Mouse (Mus musculus) MEL (cell line): Measurements from ENCODE around the gene Klhl41. TPM values are rescaled to one million over a fixed set of nuclear protein-coding genes. Genes with fewer than 3 reads are reported as not detected.
A peak's percentile ranks its signal among the peaks of the same experiment; 100 is the strongest.

Source experiments
- DNase-seq: peaks from one replicate; pipeline ENCODE4 v3.0.0; 2011; ENCODE audit warnings: low read depth, low spot score
- H3K27ac ChIP-seq: 2 replicates; pipeline ENCODE4 v1.5.1; 2012; ENCODE audit warnings: low read depth, mild to moderate bottlenecking, control low read depth, low read length, moderate library complexity; ENCODE audit not compliant: control insufficient read depth
- H3K27me3 ChIP-seq, 2 experiments: fragments of 150-350 bp in 1 of 2; sonication (generic) in 1 of 2; 2 replicates each; pipeline ENCODE4 v1.6.1; 2012; ENCODE audit warnings: low read length in 2 of 2, mild to moderate bottlenecking in 2 of 2, improper control_type of control experiment in 1 of 2, moderate library complexity in 1 of 2; ENCODE audit not compliant: insufficient read depth in 2 of 2, control insufficient read depth in 1 of 2
- H3K36me3 ChIP-seq, 2 experiments: 2 replicates each; pipeline ENCODE4 v1.6.1; 2012 to 2014; ENCODE audit warnings: low read length in 2 of 2, improper control_type of control experiment in 1 of 2, inconsistent platforms in 1 of 2, mild to moderate bottlenecking in 1 of 2; ENCODE audit not compliant: insufficient read depth in 2 of 2, control insufficient read depth in 1 of 2
- H3K4me1 ChIP-seq, 2 experiments: fragments of 150-350 bp in 1 of 2; sonication (generic) in 1 of 2; 2 replicates each; pipeline ENCODE4 v1.6.1; 2012; ENCODE audit warnings: low read length in 2 of 2, improper control_type of control experiment in 1 of 2, mild to moderate bottlenecking in 1 of 2; ENCODE audit not compliant: insufficient read depth in 2 of 2, control insufficient read depth in 1 of 2
- H3K4me3 ChIP-seq, 2 experiments: fragments of 150-350 bp in 1 of 2; sonication (generic) in 1 of 2; 2 replicates each; pipeline ENCODE4 v1.5.1; 2012; ENCODE audit warnings: low read depth in 2 of 2, low read length in 2 of 2, mild to moderate bottlenecking in 2 of 2, moderate library complexity in 2 of 2, control low read depth in 1 of 2, improper control_type of control experiment in 1 of 2; ENCODE audit not compliant: control insufficient read depth in 1 of 2, insufficient read depth in 1 of 2
- H3K79me2 ChIP-seq: 2 replicates; pipeline ENCODE4 v1.6.1; 2012; ENCODE audit warnings: mild to moderate bottlenecking, low read length, moderate library complexity; ENCODE audit not compliant: control insufficient read depth, poor library complexity, insufficient read depth
- H3K9ac ChIP-seq: 2 replicates; pipeline ENCODE4 v1.6.1; 2012; ENCODE audit warnings: low read depth, mild to moderate bottlenecking, control low read depth, low read length, moderate library complexity; ENCODE audit not compliant: control insufficient read depth, poor library complexity, severe bottlenecking
- H3K9me3 ChIP-seq: fragments of 150-350 bp; sonication (generic); replicated peaks from 2 replicates; pipeline ENCODE4 v1.6.1; 2012; ENCODE audit warnings: mild to moderate bottlenecking, low read length, improper control_type of control experiment, moderate library complexity; ENCODE audit not compliant: insufficient read depth
- CHD2 ChIP-seq: IDR thresholded peaks from 2 replicates; pipeline ENCODE4 v1.6.1; 2011; ENCODE audit warnings: low read length, improper control_type of control experiment
- ELF1 ChIP-seq: IDR thresholded peaks from 2 replicates; pipeline ENCODE4 v1.6.1; 2014; ENCODE audit warnings: low read depth, mild to moderate bottlenecking, inconsistent platforms, low read length, improper control_type of control experiment, moderate library complexity
- EP300 ChIP-seq, 2 experiments: IDR thresholded peaks; 2 replicates each; pipeline ENCODE4 v1.6.1; 2011; ENCODE audit warnings: improper control_type of control experiment in 2 of 2, low read length in 2 of 2, low read depth in 1 of 2, mild to moderate bottlenecking in 1 of 2
- ETS1 ChIP-seq: IDR thresholded peaks from 2 replicates; pipeline ENCODE4 v1.6.1; 2012; ENCODE audit warnings: low read depth, mild to moderate bottlenecking, inconsistent platforms, low read length, improper control_type of control experiment, moderate library complexity
- GABPA ChIP-seq: IDR thresholded peaks from 2 replicates; pipeline ENCODE4 v1.6.1; 2012; ENCODE audit warnings: low read depth, mild to moderate bottlenecking, inconsistent platforms, low read length, improper control_type of control experiment, moderate library complexity
- GATA1 ChIP-seq: IDR thresholded peaks from 2 replicates; pipeline ENCODE4 v1.6.1; 2011; ENCODE audit warnings: low read depth, low read length, improper control_type of control experiment
- HCFC1 ChIP-seq: IDR thresholded peaks from 2 replicates; pipeline ENCODE4 v1.6.1; 2012; ENCODE audit warnings: low read depth, mild to moderate bottlenecking, inconsistent platforms, low read length, improper control_type of control experiment, moderate library complexity
- JUND ChIP-seq: IDR thresholded peaks from 2 replicates; pipeline ENCODE4 v1.6.1; 2011; ENCODE audit warnings: low read depth, mild to moderate bottlenecking, improper control_type of control experiment, low read length
- KAT2A ChIP-seq: conservative IDR thresholded peaks from 2 replicates; pipeline ENCODE4 v1.6.1; 2012; ENCODE audit warnings: low read depth, low read length, improper control_type of control experiment, inconsistent platforms
- MAFK ChIP-seq: IDR thresholded peaks from 2 replicates; pipeline ENCODE4 v1.6.1; 2011; ENCODE audit warnings: low read depth, mild to moderate bottlenecking, low read length, improper control_type of control experiment, borderline replicate concordance
- MAX ChIP-seq: IDR thresholded peaks from 2 replicates; pipeline ENCODE4 v1.6.1; 2011; ENCODE audit warnings: low read length, improper control_type of control experiment
- MEF2A ChIP-seq: IDR thresholded peaks from 2 replicates; pipeline ENCODE4 v1.6.1; 2014; ENCODE audit warnings: low read depth, mild to moderate bottlenecking, inconsistent platforms, low read length, improper control_type of control experiment; ENCODE audit not compliant: poor library complexity, insufficient replicate concordance, severe bottlenecking; ENCODE audit errors: extremely low read depth
- MXI1 ChIP-seq: IDR thresholded peaks from 2 replicates; pipeline ENCODE4 v1.6.1; 2011; ENCODE audit warnings: mild to moderate bottlenecking, low read depth, low read length, improper control_type of control experiment
- MYC ChIP-seq: IDR thresholded peaks from 2 replicates; pipeline ENCODE4 v1.6.1; 2011; ENCODE audit warnings: low read depth, mild to moderate bottlenecking, low read length, improper control_type of control experiment, moderate library complexity
- NELFE ChIP-seq: IDR thresholded peaks from 2 replicates; pipeline ENCODE4 v1.6.1; 2011; ENCODE audit warnings: low read depth, low read length, improper control_type of control experiment
- NRF1 ChIP-seq: IDR thresholded peaks from 2 replicates; pipeline ENCODE4 v1.6.1; 2014; ENCODE audit warnings: low read depth, mild to moderate bottlenecking, inconsistent platforms, low read length, improper control_type of control experiment, moderate library complexity; ENCODE audit not compliant: poor library complexity, insufficient read depth, severe bottlenecking
- POLR2A ChIP-seq, 2 experiments: IDR thresholded peaks; 2 replicates each; pipeline ENCODE4 v1.6.1; 2011 to 2012; ENCODE audit warnings: low read length in 2 of 2, mild to moderate bottlenecking in 2 of 2, control low read depth in 1 of 2, improper control_type of control experiment in 1 of 2, low read depth in 1 of 2, moderate library complexity in 1 of 2; ENCODE audit not compliant: control insufficient read depth in 1 of 2, insufficient read depth in 1 of 2, poor library complexity in 1 of 2
- POLR2AphosphoS5 ChIP-seq: IDR thresholded peaks from 2 replicates; pipeline ENCODE4 v1.6.1; 2012; ENCODE audit warnings: low read depth, borderline replicate concordance, mild to moderate bottlenecking, inconsistent platforms, low read length, moderate library complexity, mixed read lengths
- RAD21 ChIP-seq: IDR thresholded peaks from 2 replicates; pipeline ENCODE4 v1.6.1; 2011; ENCODE audit warnings: mild to moderate bottlenecking, low read depth, low read length, improper control_type of control experiment
- RCOR1 ChIP-seq: IDR thresholded peaks from 2 replicates; pipeline ENCODE4 v1.6.1; 2012; ENCODE audit warnings: low read depth, mild to moderate bottlenecking, inconsistent platforms, low read length, improper control_type of control experiment
- SIN3A ChIP-seq: IDR thresholded peaks from 2 replicates; pipeline ENCODE4 v1.6.1; 2012; ENCODE audit warnings: low read length, improper control_type of control experiment, inconsistent platforms
- TAL1 ChIP-seq: IDR thresholded peaks from 2 replicates; pipeline ENCODE4 v1.6.1; 2012; ENCODE audit warnings: mild to moderate bottlenecking, inconsistent platforms, low read length, moderate library complexity, mixed read lengths
- TBP ChIP-seq: IDR thresholded peaks from 2 replicates; pipeline ENCODE4 v1.8.0; 2011; ENCODE audit warnings: low read depth, low read length, improper control_type of control experiment
- TCF12 ChIP-seq: IDR thresholded peaks from 2 replicates; pipeline ENCODE4 v1.6.1; 2014; ENCODE audit warnings: low read depth, mild to moderate bottlenecking, inconsistent platforms, low read length, improper control_type of control experiment, moderate library complexity
- USF1 ChIP-seq: IDR thresholded peaks from 2 replicates; pipeline ENCODE4 v1.6.1; 2014; ENCODE audit warnings: low read depth, mild to moderate bottlenecking, inconsistent platforms, low read length, improper control_type of control experiment, moderate library complexity
- ZC3H11A ChIP-seq: IDR thresholded peaks from 2 replicates; pipeline ENCODE4 v1.6.1; 2012; ENCODE audit warnings: low read depth, mild to moderate bottlenecking, inconsistent platforms, low read length, improper control_type of control experiment
- ZMIZ1 ChIP-seq: IDR thresholded peaks from 2 replicates; pipeline ENCODE4 v1.6.1; 2012; ENCODE audit warnings: low read depth, mild to moderate bottlenecking, inconsistent platforms, low read length, improper control_type of control experiment, moderate library complexity
- ZNF384 ChIP-seq: IDR thresholded peaks from 2 replicates; pipeline ENCODE4 v1.6.1; 2012; ENCODE audit warnings: low read depth, mild to moderate bottlenecking, inconsistent platforms, low read length, improper control_type of control experiment
- polyA plus RNA-seq, 2 experiments: library from polyadenylated mRNA; stranded (reverse) in 1 of 2; unstranded in 1 of 2; fragments of >175 nt in 1 of 2; fragments of >200 nt in 1 of 2; gene quantifications; 2 replicates each; pipeline versions ENCODE4 v1.2.1 to v1.2.4; 2012; ENCODE audit warnings: low replicate concordance in 2 of 2, low read depth in 1 of 2; ENCODE audit not compliant: insufficient read length in 2 of 2, insufficient read depth in 1 of 2, missing spikeins in 1 of 2
- total RNA-seq: library from RNA; depleted of rRNA; stranded (reverse); fragments of 300-350 nt; gene quantifications from 2 replicates; pipeline ENCODE4 v1.2.3, GENCODE M21; 2012

The Klhl41 gene
- total and polyA plus RNA-seq, 3 experiments = 0.04 to 0.12 TPM; not detected in 1

DNA sequence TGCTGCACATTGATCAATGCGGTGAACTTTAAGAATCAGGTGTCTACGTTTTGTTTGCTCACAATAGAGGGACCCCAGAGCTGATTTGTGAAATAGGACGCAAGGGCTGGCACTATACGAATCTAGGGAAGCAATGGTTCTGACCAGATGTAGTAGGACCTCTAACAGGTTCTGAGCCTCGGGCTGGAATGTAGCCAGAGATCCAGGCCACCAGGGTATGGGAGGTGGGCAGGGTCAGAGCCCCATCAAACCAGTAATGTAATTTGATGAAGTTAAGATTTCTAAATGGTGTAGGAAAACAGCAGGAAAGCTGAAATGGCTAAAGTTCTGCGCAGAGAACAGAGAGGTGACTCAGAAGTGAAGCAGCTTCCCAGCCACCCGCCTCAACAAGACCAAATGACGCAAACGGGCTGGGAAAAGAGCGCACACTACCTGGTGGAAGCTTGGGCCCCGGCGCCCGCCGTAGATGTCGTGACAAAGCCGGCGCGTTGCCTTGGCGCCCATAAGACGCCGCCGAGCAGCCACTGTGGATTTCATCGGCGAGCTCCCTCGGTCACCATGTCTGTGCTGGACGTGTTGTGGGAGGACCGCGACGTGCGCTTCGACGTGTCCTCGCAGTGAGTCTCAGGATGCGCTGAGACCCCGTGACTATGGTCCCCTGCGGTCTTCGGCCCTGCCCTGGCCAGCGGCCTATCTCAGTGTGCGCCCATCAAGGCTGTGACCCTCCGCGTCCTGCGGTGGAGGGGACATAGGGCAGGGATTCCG lies 23.0 kb upstream of the Klhl41 start, which contains the start of gene Bbs5:
Bbs5 (plus strand) TSS at position 446 of the 765 bp plus-strand sequence.
- no peaks in the 10 kb centered on the region for H3K27me3 ChIP-seq
- peak within 1 kb of the TSS; percentile 70 to 93 for H3K4me3 ChIP-seq
- TF ChIP-seq USF1 (peak; percentile 34; the same call in 1 of the 2 replicates), ZC3H11A (peak; percentile 19; the same call in 1 of the 2 replicates), TAL1 (no peak), EP300 (IDR thresholded peaks at IDR 0.05; ENCODE audit: low read depth in 1 of 2, low read length in 2 of 2) (no peak; a peak in 1 of 4 replicates), TBP (peak; percentile 61), RAD21 (no peak), ZMIZ1 (no peak), JUND (peak; percentile 23; the same call in 1 of the 2 replicates), ETS1 (peak; percentile 50; the same call in 1 of the 2 replicates), MEF2A (peak; percentile 25; the same call in 1 of the 2 replicates), NELFE (peak; percentile 49), NRF1 (peak; percentile 35; the same call in 1 of the 2 replicates), MYC (0 out of 2 replicates have a peak, but pooled peaks have one; percentile 22), GABPA (no peak), ELF1 (peak; percentile 86), HCFC1 (peak; percentile 91), MAFK (peak; percentile 35; the same call in 1 of the 2 replicates), RCOR1 (0 out of 2 replicates have a peak, but pooled peaks have one; percentile 28), POLR2AphosphoS5 (no peak), MAX (peak; percentile 53; the same call in 1 of the 2 replicates), CHD2 (no peak), KAT2A (no peak; the same call in 1 of the 2 replicates), SIN3A (peak; percentile 100), MXI1 (peak; percentile 98), TCF12 (peak; percentile 56), POLR2A (IDR thresholded peaks at IDR 0.05; ENCODE audit: control insufficient read depth in 1 of 2, insufficient read depth in 1 of 2, low read depth in 1 of 2, low read length in 2 of 2, poor library complexity in 1 of 2) (peak; percentile 47 to 66; a peak in 2 of 4 replicates), ZNF384 (0 out of 2 replicates have a peak, but pooled peaks have one; percentile 8), GATA1 (no peak)
- TF ChIP-seq, all 39 proteins: peak for 19
- Histone ChIP-seq H3K79me2 (no peaks in the 10 kb centered on the region; the same call in 1 of the 2 replicates), H3K36me3 (no peaks in the 10 kb centered on the region; a peak in 1 of 4 replicates), H3K9me3 (no peaks in the 10 kb centered on the region), H3K27ac (peak within 1 kb of the TSS; percentile 43; the same call in 1 of the 2 replicates), H3K9ac (peak within 1 kb of the TSS; percentile 60), H3K4me1 (peaks cover 0 to 4% of the 10 kb centered on the region in 2 experiments; a peak in 2 of 4 replicates)
- peak; percentile 96 for DNase-seq
